Mouse (Mus musculus) megakaryocyte, embryonic 14.5 days (primary cell): ENCODE data around the gene Nav1.

Experiments used
- FLI1 ChIP-seq: IDR thresholded peaks from 2 replicates; pipeline ENCODE4 v1.6.1; 2012; ENCODE audit warnings: low read length, inconsistent platforms, mixed read lengths
- GATA1 ChIP-seq: IDR thresholded peaks from 3 replicates; pipeline ENCODE4 v1.6.1; 2012; ENCODE audit warnings: mixed read lengths, low read length, inconsistent platforms, borderline replicate concordance

- no peak for TF ChIP-seq GATA1
- no peak for TF ChIP-seq FLI1
Measured at GRCm38 (mm10) chr1:135503436-135503835, 103.7 kb downstream of the Nav1 start.
